In genomic region chr14:69104646-69105045, GRCm38 (mm10) we compare ENCODE assay signal across 34 mouse cellular contexts.
A peak's percentile ranks its signal among the peaks of the same experiment; 100 is the strongest.
DNase-seq lines count a peak whose midpoint lies in the region; ATAC-seq and TF ChIP-seq lines count a peak whose summit lies in the region.
"Had no signal": no experiment of that assay in that cellular context is flagged by ENCODE, and none has a peak within 500 bp of the region (broad histone marks: within the 10 kb centered on the region; RNA-seq: fewer than 3 reads in every experiment).

No protein-coding gene starts in this region.

- WGBS in limb, embryonic 13.5 days, result 24% methylated on average over 4 of the region's 4 CpGs

- no peak overlapping the region for H3K9ac ChIP-seq in limb, embryonic 13.5 days
- H3K9ac ChIP-seq: forebrain, embryonic 12.5 days; forebrain, postnatal 0 days; hindbrain, embryonic 14.5 days; liver, embryonic 15.5 days; lung, embryonic 15.5 days; midbrain, embryonic 12.5 days; neural tube, embryonic 13.5 days; stomach, embryonic 15.5 days had no signal

- 0 out of 2 replicates have a peak overlapping the region, but pooled peaks have one; percentile 4 for H3K4me2 ChIP-seq in limb, embryonic 13.5 days (replicated peaks)
- H3K4me2 ChIP-seq: forebrain, embryonic 12.5 days; heart, embryonic 11.5 days; hindbrain, embryonic 14.5 days; liver, embryonic 15.5 days; lung, embryonic 15.5 days; midbrain, embryonic 12.5 days; neural tube, embryonic 13.5 days; stomach, embryonic 15.5 days had no signal

- peak; percentile 22 for DNase-seq in heart, adult 11 months
- no peak for DNase-seq in heart, postnatal 36 days
- peak; percentile 19 for DNase-seq in embryo, embryonic 11 days
- DNase-seq in frontal cortex, postnatal 10 days (ENCODE audit: low spot score in 2 of 2), result no peak
- DNase-seq: adrenal gland, adult 8-10 months; cerebellum, adult 8-10 months; cerebellum, postnatal 25 days; forebrain, postnatal 0 days; gastrocnemius, postnatal 25 days; heart, adult 18-20 months; heart, postnatal 4 days; kidney, adult 11 months; kidney, postnatal 25 days; lung, postnatal 36 days; thymus, adult 2 months; thymus, postnatal 36 days had no signal

- peaks cover 16% of the 10 kb centered on the region; the same call in 1 of the 2 replicates for H3K4me1 ChIP-seq in embryonic fibroblast, embryonic 13.5 days (ENCODE audit: control insufficient read depth, insufficient read depth, low read length)
- peaks cover 12% of the 10 kb centered on the region for H3K4me1 ChIP-seq in limb, embryonic 13.5 days
- H3K4me1 ChIP-seq: forebrain, embryonic 12.5 days; liver, embryonic 15.5 days; lung, embryonic 15.5 days; megakaryocyte, embryonic 14.5 days; midbrain, embryonic 12.5 days; neural tube, embryonic 13.5 days; stomach, embryonic 15.5 days had no signal

- H3K4me3 ChIP-seq in embryonic fibroblast, embryonic 13.5 days (ENCODE audit: insufficient read depth, low read length), result no peak overlapping the region
- no peak overlapping the region for H3K4me3 ChIP-seq in limb, embryonic 13.5 days
- H3K4me3 ChIP-seq: erythroblast, embryonic 14.5 days; forebrain, embryonic 12.5 days; layer of hippocampus, adult 2 months; left cerebral cortex, adult 2 months; liver, embryonic 15.5 days; lung, embryonic 15.5 days; megakaryocyte, embryonic 14.5 days; midbrain, embryonic 12.5 days; neural tube, embryonic 13.5 days; stomach, embryonic 15.5 days had no signal

- intact Hi-C loops in heart, postnatal 36 days (cut with DNase I), result no loop called here

- peak overlapping the region; percentile 81 for H3K27ac ChIP-seq in embryonic fibroblast, embryonic 13.5 days (ENCODE audit: insufficient read depth, low read length)
- no peak overlapping the region for H3K27ac ChIP-seq in limb, embryonic 13.5 days
- H3K27ac ChIP-seq: forebrain, embryonic 12.5 days; hindbrain, embryonic 14.5 days; layer of hippocampus, adult 2 months; left cerebral cortex, adult 2 months; liver, embryonic 15.5 days; lung, embryonic 15.5 days; midbrain, embryonic 12.5 days; neural tube, embryonic 13.5 days; stomach, embryonic 15.5 days had no signal

- H3K9me3 ChIP-seq in limb, embryonic 13.5 days, result no peaks in the 10 kb centered on the region
- H3K9me3 ChIP-seq: forebrain, embryonic 12.5 days; liver, embryonic 15.5 days; lung, embryonic 15.5 days; midbrain, embryonic 12.5 days; neural tube, embryonic 13.5 days; stomach, embryonic 15.5 days had no signal

- no peak for TF ChIP-seq CTCF in embryonic fibroblast, embryonic 13.5 days (IDR thresholded peaks at IDR 0.05; ENCODE audit: borderline replicate concordance, insufficient read depth, low read length)

- no peak for TF ChIP-seq POLR2A in embryonic fibroblast, embryonic 13.5 days (IDR thresholded peaks at IDR 0.05; ENCODE audit: low read depth, low read length)

- no peaks in the 10 kb centered on the region for H3K27me3 ChIP-seq in limb, embryonic 13.5 days
- H3K27me3 ChIP-seq: CH12.LX; forebrain, embryonic 12.5 days; liver, embryonic 15.5 days; lung, embryonic 15.5 days; megakaryocyte, embryonic 14.5 days; midbrain, embryonic 12.5 days; neural tube, embryonic 13.5 days; stomach, embryonic 15.5 days had no signal

- H3K36me3 ChIP-seq in limb, embryonic 13.5 days, result no peaks in the 10 kb centered on the region
- H3K36me3 ChIP-seq: forebrain, embryonic 12.5 days; liver, embryonic 15.5 days; lung, embryonic 15.5 days; midbrain, embryonic 12.5 days; neural tube, embryonic 13.5 days; stomach, embryonic 15.5 days had no signal

- ATAC-seq in limb, embryonic 13.5 days (ENCODE audit: low FRiP score, low read depth), result no peak; the same call in 1 of the 2 replicates
- no peak for ATAC-seq in monocyte, adult 5-6 weeks (replicated peaks; ENCODE audit: insufficient number of reproducible peaks, low FRiP score, low TSS enrichment, poor library complexity, severe bottlenecking)
- ATAC-seq in megakaryocyte progenitor cell, adult 5-6 weeks (replicated peaks; ENCODE audit: poor library complexity), result no peak
- ATAC-seq: forebrain, postnatal 0 days; inflammation-experienced regulatory T-cells, adult 6 months had no signal

Comparison
In these comparisons a context has a peak if more than half of its experiments do, and no peak if none do; other contexts are left out.
1. DNase-seq: peak in heart, adult 11 months (single experiment) and embryo, embryonic 11 days (single experiment); none in heart, postnatal 36 days (0 of 2) and frontal cortex, postnatal 10 days (0 of 2).